In the genomic region with DNA sequence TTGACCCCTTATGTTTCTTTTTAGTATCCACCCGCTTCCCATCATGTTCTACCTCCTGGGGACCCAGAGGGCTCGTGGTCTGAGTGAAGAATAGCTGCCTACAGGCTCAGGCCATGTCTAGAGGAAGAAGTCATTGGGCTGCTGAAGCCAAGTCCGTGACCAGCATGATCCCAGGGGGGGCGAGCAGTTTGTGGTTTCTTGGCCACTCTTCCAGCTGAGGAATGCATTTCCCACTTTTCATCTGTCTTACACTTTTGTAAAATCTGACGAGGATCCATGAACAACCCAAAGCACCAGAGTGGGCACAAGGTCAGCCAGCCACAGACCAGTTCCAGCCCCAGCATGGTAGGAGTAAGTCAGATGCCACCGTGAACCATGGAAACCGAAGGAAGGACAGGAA, we compare ENCODE assay signal across 10 mouse cellular contexts. TPM values are rescaled to one million over a fixed set of nuclear protein-coding genes. Genes with fewer than 3 reads are reported as not detected.
"Had no signal": no experiment of that assay in that cellular context is flagged by ENCODE, and none has a peak within 500 bp of the region (broad histone marks: within the 10 kb centered on the region; RNA-seq: fewer than 3 reads in every experiment).

No protein-coding gene starts in this region.

- DNase-seq: lung, adult 2 months; lung, postnatal 14 days; lung, postnatal 36 days; right cerebral cortex, postnatal 14 days; thymus, adult 2 months; thymus, postnatal 25 days; thymus, postnatal 4 days had no signal

RNA-seq across cellular contexts. Expression of gene Lmx1a, which starts 50.2 kb away (rescaled TPM):
- total RNA-seq: megakaryocyte progenitor cell, adult 5-6 weeks; monocyte, adult 5-6 weeks; neutrophil, adult 5-6 weeks had no signal
